Mouse (Mus musculus): Measurements from ENCODE around the gene Pde3a. TPM values are rescaled to one million over a fixed set of nuclear protein-coding genes. Genes with fewer than 3 reads are reported as not detected.

Gene Pde3a
- polyA plus RNA-seq, 1 experiment, result 0.04 TPM

DNA sequence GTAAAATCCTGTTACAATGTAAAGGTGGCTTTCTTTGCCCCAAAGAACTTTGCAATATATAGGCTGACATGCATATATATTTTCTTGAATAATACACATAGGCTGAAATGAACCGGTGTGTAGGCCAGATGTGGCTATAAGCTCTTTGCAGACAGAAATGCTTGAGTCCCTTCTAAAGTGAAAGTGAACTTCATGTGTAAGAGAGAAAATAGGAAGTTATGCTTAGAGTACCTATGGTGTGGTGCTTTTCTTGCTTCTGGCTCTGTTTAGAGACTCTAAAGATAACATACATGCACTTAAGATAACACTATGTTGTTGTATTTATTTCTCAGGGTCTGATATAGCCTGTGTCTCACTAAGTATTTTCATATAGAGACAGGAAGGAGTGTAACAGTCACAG, 58.3 kb downstream of the Pde3a start:
- TF ChIP-seq POLR2A (IDR thresholded peaks at IDR 0.05; ENCODE audit: insufficient read depth, low read length), result no peak
- no peak for TF ChIP-seq CTCF (IDR thresholded peaks at IDR 0.05; ENCODE audit: low read depth, low read length)
- TF ChIP-seq EP300 (IDR thresholded peaks at IDR 0.05; ENCODE audit: insufficient read depth, low read depth, low read length), result no peak
- Histone ChIP-seq H3K4me1 (ENCODE audit: control insufficient read depth, insufficient read depth, low read length) (no peaks in the 10 kb centered on the region), H3K4me3 (ENCODE audit: low read depth, low read length) (no peak overlapping the region), H3K27ac (ENCODE audit: insufficient read depth, low read length) (no peak overlapping the region), H3K9ac (ENCODE audit: low read depth, poor library complexity, severe bottlenecking) (no peak overlapping the region), H3K36me3 (ENCODE audit: control insufficient read depth, insufficient read depth, low read length, poor library complexity, severe bottlenecking) (no peaks in the 10 kb centered on the region), H3K9me3 (replicated peaks; ENCODE audit: control insufficient read depth, insufficient read depth, low read length, poor library complexity, severe bottlenecking) (no peaks in the 10 kb centered on the region), H3K27me3 (ENCODE audit: control insufficient read depth, insufficient read depth, low read length, poor library complexity, severe bottlenecking) (no peaks in the 10 kb centered on the region)

DNA sequence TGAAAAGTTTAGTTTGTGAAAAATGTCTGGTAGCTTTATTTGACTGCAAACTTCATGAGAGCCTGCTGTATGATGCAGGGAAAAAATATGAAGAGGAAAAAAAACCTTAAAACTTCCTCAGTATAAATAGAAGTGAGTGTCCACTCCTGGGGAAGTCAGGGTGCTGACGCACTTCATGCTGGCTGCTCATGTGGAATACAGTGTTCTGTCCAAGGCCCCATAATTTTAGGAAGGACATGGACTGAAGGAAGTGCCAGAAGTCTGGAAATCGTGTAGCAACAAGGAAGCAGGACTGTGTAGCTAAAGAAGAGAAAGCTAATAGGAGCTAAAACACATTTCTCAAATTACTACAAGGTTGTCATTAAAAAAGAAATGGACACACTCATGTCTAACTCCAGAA, 59.4 kb downstream of the Pde3a start:
- Histone ChIP-seq H3K27ac (ENCODE audit: insufficient read depth, low read length) (no peak overlapping the region), H3K4me3 (ENCODE audit: low read depth, low read length) (no peak overlapping the region), H3K9me3 (replicated peaks; ENCODE audit: control insufficient read depth, insufficient read depth, low read length, poor library complexity, severe bottlenecking) (no peaks in the 10 kb centered on the region), H3K36me3 (ENCODE audit: control insufficient read depth, insufficient read depth, low read length, poor library complexity, severe bottlenecking) (no peaks in the 10 kb centered on the region), H3K4me1 (ENCODE audit: control insufficient read depth, insufficient read depth, low read length) (no peaks in the 10 kb centered on the region), H3K27me3 (ENCODE audit: control insufficient read depth, insufficient read depth, low read length, poor library complexity, severe bottlenecking) (no peaks in the 10 kb centered on the region), H3K9ac (ENCODE audit: low read depth, poor library complexity, severe bottlenecking) (no peak overlapping the region)
- TF ChIP-seq POLR2A (IDR thresholded peaks at IDR 0.05; ENCODE audit: insufficient read depth, low read length) (no peak), CTCF (IDR thresholded peaks at IDR 0.05; ENCODE audit: low read depth, low read length) (no peak), EP300 (IDR thresholded peaks at IDR 0.05; ENCODE audit: insufficient read depth, low read depth, low read length) (no peak)

DNA sequence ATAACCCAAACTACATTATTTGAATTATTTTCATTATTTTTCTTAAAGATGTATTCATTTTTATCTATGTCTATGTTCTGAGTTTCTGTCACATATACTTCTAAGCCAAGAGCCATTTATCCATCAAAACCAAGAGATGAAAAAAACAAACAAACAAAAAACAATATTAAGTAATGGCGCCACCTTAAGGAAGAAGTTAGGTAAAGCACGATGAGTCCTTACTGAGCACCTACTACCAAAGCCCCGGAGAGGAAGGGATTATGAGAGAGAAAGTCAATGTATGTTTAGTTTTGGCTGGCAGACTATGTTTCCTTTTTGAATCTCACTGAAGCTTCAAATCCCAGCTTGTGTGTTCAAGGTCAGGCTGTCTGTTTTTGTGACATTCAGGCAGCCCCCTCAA, 60.8 kb downstream of the Pde3a start:
- no peaks in the 10 kb centered on the region for H3K9me3 ChIP-seq (replicated peaks; ENCODE audit: control insufficient read depth, insufficient read depth, low read length, poor library complexity, severe bottlenecking)
- H3K4me1 ChIP-seq (ENCODE audit: control insufficient read depth, insufficient read depth, low read length), result no peaks in the 10 kb centered on the region

GRCm38 (mm10) chr6:141310351-141310750, 61.3 kb downstream of the Pde3a start:
- Histone ChIP-seq H3K36me3 (ENCODE audit: control insufficient read depth, insufficient read depth, low read length, poor library complexity, severe bottlenecking) (no peaks in the 10 kb centered on the region), H3K4me3 (ENCODE audit: low read depth, low read length) (no peak overlapping the region), H3K9ac (ENCODE audit: low read depth, poor library complexity, severe bottlenecking) (no peak overlapping the region), H3K9me3 (replicated peaks; ENCODE audit: control insufficient read depth, insufficient read depth, low read length, poor library complexity, severe bottlenecking) (no peaks in the 10 kb centered on the region), H3K4me1 (ENCODE audit: control insufficient read depth, insufficient read depth, low read length) (no peaks in the 10 kb centered on the region), H3K27ac (ENCODE audit: insufficient read depth, low read length) (no peak overlapping the region), H3K27me3 (ENCODE audit: control insufficient read depth, insufficient read depth, low read length, poor library complexity, severe bottlenecking) (no peaks in the 10 kb centered on the region)
- TF ChIP-seq POLR2A (IDR thresholded peaks at IDR 0.05; ENCODE audit: insufficient read depth, low read length) (no peak), EP300 (IDR thresholded peaks at IDR 0.05; ENCODE audit: insufficient read depth, low read depth, low read length) (no peak), CTCF (IDR thresholded peaks at IDR 0.05; ENCODE audit: low read depth, low read length) (no peak)

More for the DNA sequence above, 60.8 kb downstream of the Pde3a start:
- no peaks in the 10 kb centered on the region for H3K36me3 ChIP-seq (ENCODE audit: control insufficient read depth, insufficient read depth, low read length, poor library complexity, severe bottlenecking)
- H3K9ac ChIP-seq (ENCODE audit: low read depth, poor library complexity, severe bottlenecking), result no peak overlapping the region
- H3K27ac ChIP-seq (ENCODE audit: insufficient read depth, low read length), result no peak overlapping the region
- no peaks in the 10 kb centered on the region for H3K27me3 ChIP-seq (ENCODE audit: control insufficient read depth, insufficient read depth, low read length, poor library complexity, severe bottlenecking)
- H3K4me3 ChIP-seq (ENCODE audit: low read depth, low read length), result no peak overlapping the region
- TF ChIP-seq EP300 (IDR thresholded peaks at IDR 0.05; ENCODE audit: insufficient read depth, low read depth, low read length) (no peak), POLR2A (IDR thresholded peaks at IDR 0.05; ENCODE audit: insufficient read depth, low read length) (no peak), CTCF (IDR thresholded peaks at IDR 0.05; ENCODE audit: low read depth, low read length) (no peak)

DNA sequence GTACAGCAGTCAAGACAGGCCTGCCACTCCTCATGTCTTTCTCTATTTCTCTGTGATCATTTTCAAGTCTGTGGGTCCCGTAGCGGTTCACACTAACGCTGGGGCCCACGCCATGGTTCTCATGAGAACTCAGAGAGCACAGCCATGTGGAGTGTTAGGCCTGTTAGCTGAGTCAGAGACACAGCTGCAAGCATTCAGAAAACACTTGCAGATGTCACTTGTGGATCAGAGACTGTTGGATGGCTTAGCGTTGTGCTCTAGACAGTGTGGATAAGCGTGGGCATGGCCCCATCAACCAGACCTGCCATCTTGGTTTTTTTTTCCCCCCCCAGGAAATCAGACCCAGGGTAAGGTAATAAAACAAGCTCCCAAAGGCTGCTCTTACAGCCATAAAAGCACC, 62.5 kb downstream of the Pde3a start:
- Histone ChIP-seq H3K27me3 (ENCODE audit: control insufficient read depth, insufficient read depth, low read length, poor library complexity, severe bottlenecking) (no peaks in the 10 kb centered on the region), H3K36me3 (ENCODE audit: control insufficient read depth, insufficient read depth, low read length, poor library complexity, severe bottlenecking) (no peaks in the 10 kb centered on the region), H3K4me1 (ENCODE audit: control insufficient read depth, insufficient read depth, low read length) (no peaks in the 10 kb centered on the region), H3K27ac (ENCODE audit: insufficient read depth, low read length) (no peak overlapping the region), H3K9ac (ENCODE audit: low read depth, poor library complexity, severe bottlenecking) (no peak overlapping the region), H3K4me3 (ENCODE audit: low read depth, low read length) (no peak overlapping the region), H3K9me3 (replicated peaks; ENCODE audit: control insufficient read depth, insufficient read depth, low read length, poor library complexity, severe bottlenecking) (no peaks in the 10 kb centered on the region)
- TF ChIP-seq CTCF (IDR thresholded peaks at IDR 0.05; ENCODE audit: low read depth, low read length) (no peak), EP300 (IDR thresholded peaks at IDR 0.05; ENCODE audit: insufficient read depth, low read depth, low read length) (no peak), POLR2A (IDR thresholded peaks at IDR 0.05; ENCODE audit: insufficient read depth, low read length) (no peak)

DNA sequence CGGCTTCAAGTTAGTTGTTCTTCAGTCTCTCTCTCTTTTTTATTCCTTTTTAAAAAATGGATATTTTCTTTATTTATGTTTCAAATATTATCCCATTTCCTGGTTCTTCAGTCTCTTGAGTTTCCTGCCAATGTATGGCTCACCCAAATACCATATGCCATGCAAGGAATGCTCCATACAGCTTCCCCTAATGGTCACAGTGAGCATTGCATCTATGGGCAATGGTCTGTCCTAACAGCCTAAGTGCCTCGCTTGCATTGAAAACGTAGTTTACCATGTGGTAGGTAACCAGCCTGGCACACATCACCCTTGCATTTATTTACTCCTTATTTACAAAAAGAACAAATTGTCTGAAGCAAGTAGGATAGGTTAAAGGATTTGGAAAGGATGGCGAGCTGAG, 64.0 kb downstream of the Pde3a start:
- H3K9ac ChIP-seq (ENCODE audit: low read depth, poor library complexity, severe bottlenecking), result no peak overlapping the region
- no peaks in the 10 kb centered on the region for H3K4me1 ChIP-seq (ENCODE audit: control insufficient read depth, insufficient read depth, low read length)
- no peaks in the 10 kb centered on the region for H3K27me3 ChIP-seq (ENCODE audit: control insufficient read depth, insufficient read depth, low read length, poor library complexity, severe bottlenecking)
- H3K27ac ChIP-seq (ENCODE audit: insufficient read depth, low read length), result no peak overlapping the region
- H3K36me3 ChIP-seq (ENCODE audit: control insufficient read depth, insufficient read depth, low read length, poor library complexity, severe bottlenecking), result no peaks in the 10 kb centered on the region
- TF ChIP-seq EP300 (IDR thresholded peaks at IDR 0.05; ENCODE audit: insufficient read depth, low read depth, low read length), result no peak
- H3K9me3 ChIP-seq (replicated peaks; ENCODE audit: control insufficient read depth, insufficient read depth, low read length, poor library complexity, severe bottlenecking), result no peaks in the 10 kb centered on the region
- no peak overlapping the region for H3K4me3 ChIP-seq (ENCODE audit: low read depth, low read length)

Data from ES-Bruce4 (cell line).